Mouse (Mus musculus) cerebellum, adult (tissue): ENCODE results near the gene Rpl12.
A peak's percentile ranks its signal among the peaks of the same experiment; 100 is the strongest.

Source experiments
- ATAC-seq: cut with Nextera tagmentation; 2 replicates; pipeline ENCODE4 v1.9.2; 2017; ENCODE audit warnings: mild to moderate bottlenecking, moderate library complexity, mixed read lengths; ENCODE audit not compliant: insufficient number of reproducible peaks, low FRiP score, low TSS enrichment

The Rpl12 gene

GRCm38 (mm10) chr2:32939418-32939817 lies 21.9 kb upstream of the Rpl12 start:
- no peak for ATAC-seq

- ATAC-seq = no peak
These were observed 20.9 kb upstream of the Rpl12 start for GRCm38 (mm10) chr2:32940483-32940882.

DNA sequence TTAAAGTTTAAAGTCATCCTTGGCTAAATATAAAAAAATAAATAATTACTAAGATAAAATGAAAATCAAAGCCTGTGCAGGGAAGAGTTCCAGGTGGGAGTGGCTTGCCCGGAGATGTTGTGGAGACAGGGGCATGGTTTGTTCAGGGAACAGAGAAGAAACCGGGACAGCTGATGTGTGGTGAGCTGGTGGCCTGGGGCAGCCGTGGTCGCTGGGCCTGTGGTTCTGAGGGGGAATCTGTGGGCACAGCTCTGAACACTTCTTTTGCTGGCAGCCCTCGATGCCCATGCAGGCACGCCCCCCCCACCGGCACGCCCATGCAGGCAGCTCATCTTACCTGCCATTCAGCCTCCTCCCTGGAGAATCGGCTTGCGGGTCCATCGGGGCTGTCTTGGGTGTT lies 13.9 kb upstream of the Rpl12 start:
- no peak for ATAC-seq

DNA sequence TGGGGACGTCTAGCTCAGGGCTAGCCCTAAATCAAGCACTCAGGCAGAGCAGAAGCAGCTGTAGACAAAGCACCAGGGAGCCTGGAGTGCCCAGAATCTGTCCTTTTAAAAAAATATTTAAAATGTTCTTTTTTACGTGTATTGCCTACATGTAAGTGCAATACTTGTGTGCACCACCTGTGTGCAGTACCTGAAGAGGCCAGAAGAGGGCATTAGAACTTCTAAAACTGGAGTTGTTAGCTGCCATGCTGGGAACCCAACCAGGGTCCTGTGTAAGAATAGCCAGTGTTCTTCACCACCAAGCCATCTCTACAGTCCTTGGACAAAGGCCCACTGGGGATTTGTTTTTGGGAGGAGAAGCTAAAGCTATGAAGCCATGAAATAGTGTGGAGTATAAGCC lies 6.8 kb upstream of the Rpl12 start:
- no peak for ATAC-seq

DNA sequence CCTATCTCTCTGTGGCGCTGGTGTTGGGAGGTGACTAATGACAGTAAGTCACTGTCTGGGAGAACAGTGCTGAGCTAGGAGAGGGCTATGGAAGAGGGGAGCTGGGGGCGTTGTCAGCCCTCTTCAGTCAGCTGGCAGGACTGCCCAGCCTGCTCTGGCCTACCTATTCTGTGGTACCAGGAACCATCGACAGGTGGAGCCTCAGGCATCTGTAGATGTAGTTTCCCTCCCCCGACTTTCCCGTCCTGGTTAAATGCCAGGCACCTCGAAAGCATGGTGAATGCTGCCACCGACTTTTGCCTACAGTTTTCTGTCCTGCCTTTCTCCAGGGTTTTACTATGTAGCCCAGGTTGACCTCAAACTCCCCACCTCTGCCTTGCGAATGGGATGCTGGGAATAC lies 4.0 kb upstream of the Rpl12 start:
- ATAC-seq = no peak

GRCm38 (mm10) chr2:32960273-32960672 lies 1.1 kb upstream of the Rpl12 start:
- ATAC-seq = no peak

GRCm38 (mm10) chr2:32962062-32962874 lies 909 bp downstream of the Rpl12 start:
- ATAC-seq = no peak

GRCm38 (mm10) chr2:32962875-32963220 lies 1.5 kb downstream of the Rpl12 start:
- ATAC-seq = no peak

DNA sequence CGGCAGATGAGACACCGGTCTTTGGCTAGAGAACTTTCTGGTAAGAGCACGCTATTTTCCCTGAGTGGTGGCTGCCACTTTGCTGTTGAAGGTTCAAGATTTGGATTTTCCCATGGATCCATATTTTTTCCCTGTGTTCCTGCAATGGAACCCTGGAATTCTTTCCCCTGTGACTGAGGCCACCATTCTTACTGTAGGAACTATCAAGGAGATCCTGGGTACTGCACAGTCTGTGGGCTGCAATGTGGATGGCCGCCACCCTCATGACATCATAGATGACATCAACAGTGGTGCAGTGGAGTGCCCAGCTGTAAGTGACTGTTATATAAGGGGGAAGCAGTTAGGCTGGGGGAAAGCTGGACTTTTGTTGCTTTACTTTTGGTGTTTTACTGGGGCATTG lies 2.2 kb downstream of the Rpl12 start:
- no peak for ATAC-seq

DNA sequence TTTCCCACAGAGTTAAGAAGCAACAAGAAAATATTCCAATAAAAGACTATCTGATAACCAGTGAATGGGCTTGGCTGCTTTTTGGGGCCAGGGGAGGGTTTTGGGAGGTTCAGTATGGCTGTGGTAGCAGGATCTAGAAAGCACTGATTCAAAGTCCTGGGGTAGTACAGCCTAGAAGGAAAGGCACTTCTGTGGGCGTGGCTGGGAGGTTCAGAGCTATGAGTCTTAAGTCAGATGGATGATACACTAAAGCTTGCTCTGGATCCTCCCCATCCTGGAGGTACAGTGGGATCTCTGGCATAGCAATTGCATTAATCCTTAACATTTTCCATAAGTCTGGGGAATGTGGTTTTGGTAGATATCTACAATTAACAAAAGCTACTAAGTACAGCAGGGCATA lies 2.6 kb downstream of the Rpl12 start:
- ATAC-seq = no peak

DNA sequence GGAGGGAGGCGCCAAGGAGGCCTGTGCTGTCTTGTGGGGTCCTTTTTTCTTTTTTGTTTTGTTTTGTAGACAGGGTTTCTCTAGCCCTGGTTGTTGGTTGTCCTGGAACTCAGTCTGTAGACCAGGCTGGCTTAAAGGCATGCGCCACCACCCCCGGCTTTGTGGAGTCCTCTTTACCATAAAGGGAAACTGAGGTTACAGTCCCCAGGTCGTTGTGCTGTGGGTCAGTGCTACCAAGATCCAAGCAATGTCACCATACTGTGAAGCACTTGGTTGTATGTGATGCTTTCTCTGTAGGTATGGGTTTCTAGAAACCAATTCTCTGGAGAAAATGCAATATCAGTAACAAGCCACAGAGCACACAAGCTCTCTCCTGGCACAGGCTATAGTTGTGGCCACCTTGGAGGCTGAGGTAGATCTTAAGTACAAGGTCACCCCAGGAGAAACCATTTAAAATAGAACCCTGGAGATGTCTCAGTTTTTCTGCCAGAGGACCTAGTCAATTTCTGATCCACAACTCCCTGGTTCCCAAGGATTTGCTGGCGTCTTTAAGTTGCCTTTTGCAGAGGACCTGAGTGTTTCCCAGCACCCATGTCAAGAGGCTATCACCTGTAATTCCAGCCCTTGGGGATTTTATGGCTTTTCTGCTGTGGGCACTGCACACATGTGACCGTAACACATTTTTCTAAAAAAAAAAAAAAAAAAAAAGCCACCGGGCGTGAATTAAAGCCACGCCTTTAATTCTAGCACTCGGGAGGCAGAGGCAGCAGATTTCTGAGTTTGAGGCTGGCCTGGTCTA lies 3.5 kb downstream of the Rpl12 start:
- no peak for ATAC-seq

GRCm38 (mm10) chr2:32965511-32966183 lies 4.3 kb downstream of the Rpl12 start:
- ATAC-seq = no peak

GRCm38 (mm10) chr2:32966184-32966688 lies 4.9 kb downstream of the Rpl12 start:
- no peak for ATAC-seq

DNA sequence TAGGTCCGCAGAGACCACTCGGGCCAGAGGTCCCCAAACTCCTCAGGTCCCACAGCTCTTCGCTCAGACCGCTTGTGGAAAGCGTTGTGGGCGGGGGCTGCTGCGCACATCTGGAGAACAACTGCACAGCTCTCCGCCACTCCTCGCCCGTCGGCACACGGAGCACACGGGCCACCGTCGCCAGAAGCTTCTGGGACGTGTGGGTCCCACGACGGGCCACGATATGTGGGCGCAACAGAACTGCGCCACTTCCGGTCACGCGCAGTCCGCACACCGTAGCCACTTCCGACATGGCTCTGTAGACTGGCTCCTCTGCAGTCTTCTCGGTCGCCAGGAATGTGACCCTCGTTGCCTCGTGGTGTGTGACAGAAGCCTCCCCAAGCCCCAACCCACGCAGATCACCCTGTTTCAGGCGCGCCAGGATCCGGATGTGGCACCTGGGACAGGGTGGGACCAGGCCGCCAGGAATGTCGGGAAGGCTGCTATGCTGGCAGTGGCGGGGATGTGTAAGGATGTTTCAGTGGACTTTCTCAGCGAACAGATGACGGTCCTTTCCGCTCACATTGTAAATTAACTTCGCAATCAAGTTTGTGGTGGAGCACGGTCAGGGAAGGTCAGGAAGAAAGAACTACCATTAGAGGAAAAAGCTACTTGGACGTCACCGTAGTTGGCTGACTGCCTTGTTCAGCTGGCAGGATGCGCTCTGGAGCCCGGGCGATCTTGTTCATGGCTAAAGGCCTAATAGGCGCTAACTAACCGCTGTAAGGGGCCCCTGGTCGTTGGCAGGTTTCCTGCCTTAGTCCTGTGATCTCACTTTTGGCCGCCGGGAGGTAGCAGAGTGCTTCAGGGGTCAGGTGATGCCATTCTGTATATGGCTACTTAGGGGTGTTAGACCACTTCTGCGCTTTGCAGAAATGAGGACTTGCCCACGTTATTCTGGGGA lies 5.6 kb downstream of the Rpl12 start:
- ATAC-seq = peak; percentile 79

GRCm38 (mm10) chr2:32968024-32968614 lies 6.8 kb downstream of the Rpl12 start:
- ATAC-seq = no peak

DNA sequence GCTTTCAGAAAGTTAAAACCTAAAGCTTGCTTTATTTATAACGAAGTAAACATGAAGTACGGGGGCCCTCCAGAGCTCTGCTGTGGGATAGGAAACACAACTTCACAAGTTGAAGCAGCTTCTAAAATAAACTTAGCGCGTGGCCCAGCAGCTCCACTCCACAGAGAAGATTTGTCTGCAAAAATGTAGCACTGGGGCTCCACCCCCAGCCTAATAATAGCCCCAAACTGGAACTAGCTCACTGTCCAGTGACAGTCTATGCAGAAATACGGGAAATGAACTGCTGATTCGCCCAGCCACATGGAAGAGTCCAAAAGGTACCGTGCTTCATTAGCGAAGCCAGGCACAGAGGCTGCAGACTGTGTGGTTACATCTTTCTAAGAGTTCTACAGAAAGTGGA lies 8.0 kb downstream of the Rpl12 start:
- no peak for ATAC-seq

DNA sequence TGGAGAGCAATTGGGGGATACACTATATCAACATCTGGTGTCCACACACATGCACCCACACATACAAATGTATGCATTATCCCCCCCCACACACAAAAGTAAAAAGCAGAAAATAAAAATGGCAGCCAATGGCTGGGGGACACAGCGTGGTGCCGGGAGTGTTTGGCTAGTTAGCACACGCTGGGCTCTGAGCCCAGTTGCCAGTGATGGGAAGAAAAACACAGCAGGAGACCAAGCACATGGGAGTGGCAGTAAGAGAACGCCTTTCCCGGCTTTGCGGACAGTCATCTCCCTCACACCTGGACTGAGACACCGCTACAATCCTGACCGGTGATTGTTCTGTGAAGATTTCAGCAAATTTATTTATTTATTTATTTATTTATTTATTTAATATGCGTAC lies 9.9 kb downstream of the Rpl12 start:
- no peak for ATAC-seq

- ATAC-seq = no peak
These were observed 12.9 kb downstream of the Rpl12 start for GRCm38 (mm10) chr2:32974216-32974615.

DNA sequence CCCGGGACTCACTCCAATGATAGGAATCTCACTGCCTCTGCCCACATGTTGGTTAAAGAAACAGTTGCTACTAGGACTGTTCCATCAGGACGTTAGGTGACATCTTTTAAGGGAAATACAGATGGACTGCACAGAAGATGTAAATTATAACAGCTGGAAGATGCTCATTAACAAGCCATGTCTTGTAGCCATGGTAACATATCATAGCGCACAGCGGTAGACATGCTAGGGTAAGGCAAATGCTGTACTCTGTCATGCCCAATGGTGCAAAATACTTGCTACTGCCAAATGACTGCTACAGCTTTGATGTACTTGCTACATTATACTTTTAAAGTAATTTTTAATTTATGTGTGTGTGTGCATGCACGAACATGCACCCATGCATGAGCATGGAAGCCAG lies 15.8 kb downstream of the Rpl12 start:
- no peak for ATAC-seq

GRCm38 (mm10) chr2:32978675-32979074 lies 17.3 kb downstream of the Rpl12 start:
- ATAC-seq = no peak
